Mouse (Mus musculus) megakaryocyte, embryonic 14.5 days (primary cell): ENCODE measurements around the gene Zfp260.

Experiments
- FLI1 ChIP-seq: IDR thresholded peaks from 2 replicates; pipeline ENCODE4 v1.6.1; 2012; ENCODE audit warnings: low read length, inconsistent platforms, mixed read lengths
- GATA1 ChIP-seq: IDR thresholded peaks from 3 replicates; pipeline ENCODE4 v1.6.1; 2012; ENCODE audit warnings: mixed read lengths, low read length, inconsistent platforms, borderline replicate concordance

GRCm38 (mm10) chr7:30154040-30154439, 59.5 kb downstream of the Zfp260 start:
- no peak for TF ChIP-seq GATA1
- TF ChIP-seq FLI1, result no peak
